Mouse (Mus musculus) adrenal gland, postnatal 10 days (tissue): ENCODE measurements around the gene Itpk1. TPM values are rescaled to one million over a fixed set of nuclear protein-coding genes. Genes with fewer than 3 reads are reported as not detected.

Experiments used
- DNase-seq: peaks from one replicate; pipeline ENCODE4 v3.0.0; 2021; ENCODE audit warnings: mixed read lengths
- total RNA-seq, 2 experiments: library from RNA; stranded (reverse); gene quantifications; 2 replicates each; pipeline ENCODE4 v1.2.3; 2021

Itpk1 gene
- total RNA-seq, 2 experiments from 2014 or later: 98.3 to 99.2 TPM

DNA sequence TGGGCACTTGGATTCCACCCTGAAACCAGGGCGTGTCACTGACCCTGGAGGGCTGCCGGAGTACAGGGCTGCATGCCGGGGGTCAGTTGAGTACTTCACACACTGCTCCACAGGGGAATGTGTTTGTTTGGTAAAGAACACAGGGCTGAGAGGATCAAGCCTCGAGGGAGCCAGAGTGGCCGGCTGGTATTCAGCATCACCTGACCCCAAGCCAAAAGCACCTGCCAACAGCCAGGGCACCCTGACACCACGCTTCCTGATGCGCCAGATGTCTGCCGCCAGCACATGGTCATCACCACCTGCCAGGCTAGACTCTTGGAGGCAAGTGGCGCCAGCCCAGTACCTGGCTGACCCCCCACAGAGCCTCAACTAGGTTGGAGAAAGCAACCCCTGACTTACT is 80.9 kb downstream of the Itpk1 start:
- no peak for DNase-seq

DNA sequence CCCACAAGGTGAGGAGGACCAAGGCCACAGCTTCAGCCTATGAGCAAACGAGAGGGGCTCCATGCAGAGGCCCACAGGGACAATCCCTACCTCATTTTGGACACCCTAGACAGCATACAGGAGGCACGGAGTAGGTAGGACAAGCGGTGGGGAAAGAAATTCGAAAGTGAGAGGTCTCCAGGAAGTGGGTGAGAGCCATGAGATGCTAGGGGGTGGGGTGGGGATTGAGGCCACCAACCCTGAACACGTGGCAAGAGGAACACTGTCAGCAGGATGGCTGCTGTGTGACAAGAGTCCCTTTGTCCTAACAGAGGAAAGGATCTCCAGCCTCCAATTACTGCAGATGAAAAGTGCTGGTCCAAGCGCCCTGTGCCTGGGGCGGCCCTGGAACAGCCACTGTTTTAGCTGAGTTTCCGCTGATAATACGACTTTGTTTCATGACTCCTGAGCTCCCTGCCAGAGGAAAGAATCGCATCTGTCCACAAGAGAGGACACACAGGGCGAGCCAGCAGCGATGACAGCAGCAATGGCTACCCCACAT is 82.4 kb downstream of the Itpk1 start:
- no peak for DNase-seq

DNA sequence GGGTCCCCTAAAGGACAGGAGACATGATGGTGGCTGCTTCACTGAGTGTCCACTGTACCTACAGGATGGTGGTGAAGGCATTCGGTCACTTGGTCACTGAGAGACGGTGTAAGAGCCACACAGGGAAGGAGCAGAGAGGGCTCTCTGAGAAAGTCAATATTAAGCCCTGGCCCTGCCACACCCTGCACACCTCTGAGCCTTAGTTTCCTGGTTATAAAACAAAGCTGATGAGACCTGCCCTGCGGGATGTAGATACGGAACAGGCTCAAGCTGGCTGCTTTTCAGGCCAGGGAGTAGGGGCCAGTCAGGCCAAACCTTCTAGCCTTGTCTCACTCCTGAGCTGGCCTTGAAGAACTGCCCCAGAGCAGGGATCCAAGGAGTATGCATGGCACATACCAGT is 82.9 kb downstream of the Itpk1 start:
- no peak for DNase-seq

DNA sequence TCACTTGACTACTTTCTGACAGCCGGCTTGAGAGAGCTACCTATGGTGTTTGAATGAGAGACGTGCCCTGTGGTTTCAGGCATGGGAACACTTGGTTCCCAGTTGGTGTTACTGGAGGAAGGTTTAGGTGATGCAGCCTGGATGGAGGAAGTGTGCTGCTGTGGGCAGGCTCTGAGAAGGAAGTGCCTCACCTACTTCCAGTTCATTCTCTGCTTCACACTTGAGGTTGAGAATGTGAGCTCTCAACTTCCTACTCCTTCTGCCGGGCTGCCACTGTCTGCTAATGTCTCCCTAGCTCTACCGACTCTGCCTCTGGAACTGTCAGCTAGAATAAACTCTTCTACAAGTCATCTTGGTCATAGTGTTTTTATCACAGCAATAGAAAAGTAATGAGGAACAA is 83.5 kb downstream of the Itpk1 start:
- DNase-seq: no peak

DNA sequence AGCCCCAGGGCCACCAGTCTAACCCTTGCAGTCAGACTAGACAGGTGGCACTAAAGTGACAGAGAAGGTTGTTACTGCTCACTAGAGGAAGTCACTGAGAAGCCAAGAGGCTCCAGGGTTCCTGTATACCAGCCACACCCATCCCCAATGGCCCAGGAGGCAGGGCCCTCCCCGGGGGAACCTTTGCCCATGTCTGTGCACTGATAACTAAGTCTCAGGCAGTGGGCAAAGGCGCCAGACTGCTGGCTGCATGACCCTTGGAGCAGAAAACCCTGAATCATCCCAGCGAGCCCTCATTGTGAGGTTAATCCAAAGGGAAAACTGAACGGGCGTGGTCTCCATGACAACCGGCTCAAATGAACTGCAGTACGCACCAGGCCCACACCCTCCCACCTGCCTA is 84.8 kb downstream of the Itpk1 start:
- no peak for DNase-seq

DNA sequence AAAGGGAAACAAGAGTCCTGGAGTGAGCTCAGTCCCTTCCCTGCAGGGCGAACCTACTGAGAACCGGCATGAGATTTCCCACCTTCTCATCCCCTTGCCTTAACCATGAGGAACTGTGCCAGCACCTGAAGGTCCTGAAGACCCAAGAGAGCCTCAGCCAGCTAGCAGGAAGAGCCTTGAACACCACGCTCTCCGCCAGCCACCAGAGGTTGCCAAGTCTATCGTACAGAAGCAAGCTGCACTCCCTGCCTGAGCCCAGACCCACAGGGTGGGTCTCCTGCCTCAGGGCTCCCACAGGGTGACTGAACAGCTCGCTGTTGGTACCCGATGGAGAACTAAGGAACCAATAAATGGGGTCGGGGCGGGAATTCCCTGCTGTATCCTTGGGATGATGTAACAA is 86.6 kb downstream of the Itpk1 start:
- peak; percentile 61 for DNase-seq

DNA sequence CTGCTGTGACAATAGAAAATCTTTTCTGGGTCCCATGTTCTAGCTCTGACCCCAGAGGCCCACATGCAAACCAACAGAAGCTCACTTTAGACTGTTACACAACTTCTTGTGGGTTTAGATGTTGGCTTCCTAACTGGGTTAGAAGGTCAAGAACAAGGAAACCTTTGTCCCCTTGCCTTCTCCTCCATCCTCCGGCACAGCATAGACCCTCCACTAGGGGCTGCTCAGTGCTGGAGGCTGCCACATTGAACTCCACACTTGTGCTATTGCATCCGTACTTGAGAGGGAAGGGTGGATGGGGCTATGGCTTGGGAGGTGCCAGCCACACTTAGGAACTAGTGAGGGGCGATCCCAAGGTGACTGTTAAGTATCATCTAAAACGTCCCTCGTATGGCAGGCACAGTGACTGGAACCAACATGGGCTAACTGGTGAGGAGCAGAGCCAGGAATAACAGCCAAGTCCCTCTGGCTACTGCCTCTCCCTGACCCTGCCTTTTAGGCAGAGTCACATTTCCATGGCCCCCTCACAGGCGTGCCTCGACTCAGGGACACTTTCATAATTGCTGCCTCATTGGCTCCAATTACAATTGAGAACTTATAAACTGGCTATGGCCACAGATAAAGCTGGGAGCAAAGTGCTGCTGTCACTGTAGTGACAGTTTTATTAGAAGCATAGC is 87.7 kb downstream of the Itpk1 start:
- DNase-seq: peak; percentile 55

DNA sequence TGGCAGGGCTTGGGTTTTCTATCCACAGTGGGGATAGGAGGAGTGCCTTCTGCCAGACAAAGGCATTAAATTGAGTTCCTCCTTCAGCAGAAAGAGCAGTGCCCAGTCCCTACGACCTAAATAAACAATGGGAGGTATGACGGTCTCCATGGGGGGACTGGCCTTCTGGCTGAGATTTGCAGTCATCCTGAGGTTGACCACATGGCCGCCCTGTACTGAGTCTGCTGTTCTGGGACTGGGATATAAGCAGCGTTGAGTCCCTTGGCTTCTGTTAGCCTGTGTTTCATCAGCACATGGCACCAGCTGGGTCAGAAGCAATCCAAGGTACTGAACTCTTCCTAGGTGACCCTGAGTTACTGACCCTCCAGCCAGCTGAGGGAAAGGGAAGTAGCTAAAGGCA is 88.5 kb downstream of the Itpk1 start:
- DNase-seq: peak; percentile 57

DNA sequence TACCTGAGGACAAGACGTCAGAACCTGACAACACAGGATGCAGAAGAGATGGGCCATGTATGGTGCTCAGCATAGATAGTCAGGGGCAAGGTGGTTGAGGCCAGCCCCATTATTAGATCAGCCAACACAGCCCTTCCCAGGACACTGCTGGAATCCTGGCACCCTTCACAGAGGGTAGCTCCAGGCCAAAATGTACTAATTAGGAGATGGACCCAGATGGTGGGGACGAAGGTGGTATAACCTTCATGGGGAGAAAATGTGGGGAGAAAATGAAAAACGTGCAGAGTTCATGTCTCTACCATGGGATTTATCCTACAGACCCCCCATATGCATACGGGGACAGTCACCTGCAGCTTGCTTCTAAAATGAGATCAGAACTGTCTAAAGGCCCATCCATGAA is 91.3 kb downstream of the Itpk1 start:
- DNase-seq: no peak

DNA sequence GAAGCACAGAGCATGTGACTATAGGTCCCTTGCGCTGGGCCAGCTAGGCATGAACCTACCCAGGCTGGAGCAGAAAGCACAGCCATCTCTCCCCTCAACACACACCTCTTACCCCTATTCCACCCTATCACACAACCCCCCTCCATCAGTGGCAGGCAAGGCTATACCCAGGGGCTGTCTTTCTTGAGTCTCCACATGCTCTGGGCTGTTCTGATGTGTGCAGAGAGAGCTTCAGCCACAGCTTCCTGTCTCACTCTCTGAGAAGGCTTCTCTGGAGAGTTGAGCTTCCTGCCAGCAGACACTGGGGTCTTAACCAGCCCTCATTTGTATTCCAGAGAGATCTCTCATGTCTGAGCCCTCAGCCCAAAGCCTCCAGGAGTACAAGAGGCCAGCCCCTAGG is 92.3 kb downstream of the Itpk1 start:
- no peak for DNase-seq

DNA sequence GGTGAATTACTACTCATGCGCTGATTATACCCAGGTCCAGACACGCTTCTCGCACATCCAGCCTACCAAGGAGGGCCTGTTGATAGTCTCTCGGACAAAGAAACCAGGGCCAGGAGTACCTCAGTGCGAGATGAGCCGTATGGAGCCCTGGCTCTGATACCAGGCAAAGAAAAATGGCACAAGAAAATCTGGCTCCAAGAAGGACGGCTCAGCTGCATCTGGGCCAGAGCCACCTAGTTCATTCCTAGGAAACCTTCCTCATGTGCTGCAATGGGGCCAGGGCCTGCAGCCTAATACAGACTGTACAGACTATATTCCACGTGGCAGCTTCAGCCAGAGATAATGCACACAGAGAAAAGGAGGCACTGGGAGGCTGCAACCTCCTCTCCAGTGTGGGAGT is 93.8 kb downstream of the Itpk1 start:
- DNase-seq: no peak

DNA sequence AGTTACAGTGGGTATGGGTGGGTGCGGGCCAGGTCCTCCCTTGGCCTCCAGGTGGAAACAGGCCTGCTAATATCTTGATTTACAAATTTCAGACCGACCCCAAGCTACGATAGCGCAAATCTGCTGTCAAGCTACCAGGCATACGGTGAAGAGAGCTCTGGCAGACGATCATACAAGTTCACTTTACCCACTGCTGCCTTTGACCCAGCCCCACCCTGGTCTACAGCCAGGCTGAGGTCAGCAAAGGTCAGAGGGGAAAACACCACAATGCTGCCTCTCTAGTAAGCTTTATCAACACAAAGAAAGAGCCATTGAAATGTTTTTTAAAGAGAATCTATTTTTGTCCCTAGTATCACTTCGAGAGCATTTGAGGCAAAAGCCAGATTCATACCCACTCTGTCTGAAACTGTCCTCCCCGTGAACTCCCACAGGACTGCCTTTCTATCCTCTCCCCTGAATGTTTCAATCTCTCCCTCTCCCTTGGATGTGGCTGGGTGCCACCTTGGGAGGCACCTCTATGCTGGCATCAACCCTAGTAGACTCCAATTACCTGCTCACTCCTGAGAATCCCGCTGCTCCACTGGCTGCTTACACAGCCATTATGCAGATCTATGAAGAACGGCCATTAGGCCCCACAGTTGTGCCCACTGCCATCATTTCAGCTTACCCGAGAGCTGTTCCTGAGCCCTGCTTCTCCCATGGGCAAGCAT is 96.8 kb downstream of the Itpk1 start:
- peak; percentile 42 for DNase-seq

DNA sequence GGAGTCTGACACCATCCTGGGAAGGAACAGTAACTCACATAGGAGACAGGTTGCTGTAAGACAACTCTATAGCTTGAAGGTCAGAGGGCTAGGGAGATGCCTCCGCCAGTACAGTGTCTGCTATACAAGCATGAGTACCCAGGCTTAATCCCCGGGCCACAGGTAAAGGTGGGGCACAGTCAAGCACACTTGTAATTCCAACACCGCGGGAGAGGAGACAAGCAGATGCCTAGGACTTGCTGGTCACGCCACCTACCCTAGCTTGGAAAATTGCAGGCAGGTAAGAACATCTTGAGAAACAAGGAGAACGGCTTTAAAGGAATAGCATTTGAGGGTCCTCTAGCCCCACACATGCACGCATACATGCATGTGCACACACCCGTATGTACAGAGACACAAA is 97.7 kb downstream of the Itpk1 start:
- DNase-seq: no peak

DNA sequence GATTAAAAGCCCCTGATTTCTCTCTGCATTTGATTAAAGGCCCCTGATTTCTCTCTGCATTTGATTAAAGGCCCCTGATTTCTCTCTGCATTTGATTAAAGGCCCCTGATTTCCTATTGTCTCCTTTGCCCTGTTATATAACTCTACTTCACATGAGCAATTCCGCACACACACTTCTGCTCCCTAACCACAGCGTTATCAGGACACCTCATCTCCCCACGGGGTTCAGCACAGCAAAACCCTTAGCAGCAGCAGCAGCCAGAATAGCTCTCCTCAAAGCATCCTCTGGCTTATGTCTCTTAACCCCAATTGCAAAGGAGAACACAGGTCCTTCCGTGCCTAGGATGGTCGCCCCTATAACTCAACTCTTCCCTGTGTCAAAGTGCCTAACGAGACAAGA is 99.1 kb downstream of the Itpk1 start:
- DNase-seq: no peak

DNA sequence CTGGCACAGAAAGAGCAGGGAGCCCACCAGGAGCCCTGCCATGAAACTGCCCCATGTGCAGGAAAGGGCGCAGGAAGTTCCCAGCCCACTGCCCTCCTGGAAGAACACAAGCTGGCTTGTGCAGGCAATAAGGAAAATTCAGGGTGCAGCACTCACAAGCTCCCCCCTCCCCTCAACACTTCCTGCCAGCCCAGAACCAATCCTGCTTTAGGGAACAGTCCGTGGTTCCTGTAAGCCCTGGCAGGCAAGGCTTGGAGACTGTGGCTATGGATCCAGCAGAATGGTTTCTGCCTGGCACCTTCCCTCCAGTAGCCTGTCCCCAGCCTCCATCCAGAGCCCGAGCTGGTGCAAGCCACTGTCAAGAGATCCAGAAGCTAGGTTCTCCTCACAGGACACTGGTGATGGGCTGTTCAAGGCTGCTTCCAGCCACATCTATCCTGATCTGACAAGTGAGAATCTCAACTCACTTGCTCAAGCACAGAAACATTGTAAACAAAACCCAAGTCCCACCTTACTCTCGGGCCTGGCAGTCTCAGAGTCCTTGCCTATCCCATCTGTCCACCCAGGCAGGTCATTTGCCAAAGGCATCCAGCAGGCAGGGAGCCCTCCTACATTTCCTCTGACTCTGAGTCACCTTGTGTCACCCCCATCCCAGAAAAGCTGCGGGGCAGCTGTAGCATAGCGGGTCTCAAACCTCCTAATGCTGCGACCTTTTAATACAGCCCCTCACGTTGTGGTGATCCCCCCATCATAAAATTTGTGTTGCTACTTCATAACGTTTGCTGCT is 102.3 kb downstream of the Itpk1 start:
- no peak for DNase-seq

DNA sequence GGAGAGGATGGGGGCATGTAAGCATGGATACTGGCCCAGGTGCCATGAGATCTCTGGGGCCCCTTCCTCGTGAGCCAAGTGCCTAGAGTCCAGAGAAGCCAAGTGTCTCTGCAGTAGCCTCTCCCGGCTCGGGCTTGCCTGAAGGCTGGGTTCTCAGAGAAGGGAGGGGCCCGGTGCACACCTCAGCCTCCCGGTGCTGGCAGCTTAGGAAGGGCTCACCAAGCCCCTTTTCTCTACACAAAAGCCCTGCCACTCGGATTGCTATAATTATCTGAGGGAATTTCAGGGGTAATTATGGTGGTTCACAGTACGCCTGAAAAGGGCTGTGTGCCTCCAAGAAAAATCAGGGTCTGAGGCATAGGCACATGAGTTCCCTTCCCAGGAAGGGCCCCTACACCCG is 102.9 kb downstream of the Itpk1 start:
- no peak for DNase-seq

DNA sequence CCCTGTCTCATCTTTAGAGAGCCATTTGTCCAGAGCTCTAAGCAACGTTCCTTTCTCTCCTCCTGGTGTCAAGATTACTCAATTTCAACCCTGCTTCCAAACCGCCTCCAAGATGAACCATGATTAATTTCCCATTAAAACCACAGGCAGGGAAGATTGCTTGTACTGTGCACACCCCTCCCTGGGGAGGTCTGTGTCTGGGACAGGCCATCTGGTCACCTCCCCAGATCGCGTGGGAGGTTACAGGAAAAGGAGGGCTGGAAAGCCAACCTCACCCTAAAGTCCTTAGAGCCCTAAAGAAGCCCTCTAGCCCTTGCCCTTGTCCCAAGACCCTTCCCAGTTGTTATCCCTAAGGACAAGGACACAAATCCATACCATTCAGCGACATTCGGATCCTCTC is 104.4 kb downstream of the Itpk1 start:
- no peak for DNase-seq

DNA sequence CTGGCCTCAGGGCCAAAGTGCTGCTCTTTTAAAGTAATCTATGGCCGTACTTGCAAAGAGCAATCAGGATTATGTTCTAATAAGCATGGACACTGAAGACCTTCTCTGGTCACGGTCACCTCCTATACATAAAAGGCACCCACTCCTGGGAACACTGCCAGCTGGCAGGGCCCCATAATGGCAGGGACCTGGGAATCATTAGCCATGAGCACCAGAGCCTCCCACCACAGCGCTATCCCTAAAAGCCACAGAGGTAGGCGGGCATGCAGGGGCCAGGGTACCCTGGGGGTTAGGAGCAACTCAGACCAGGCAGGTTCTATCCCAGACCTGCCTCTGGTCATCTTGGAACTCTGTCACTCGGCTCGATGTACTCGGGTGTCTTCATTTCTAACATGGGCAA is 104.9 kb downstream of the Itpk1 start:
- peak; percentile 45 for DNase-seq

DNA sequence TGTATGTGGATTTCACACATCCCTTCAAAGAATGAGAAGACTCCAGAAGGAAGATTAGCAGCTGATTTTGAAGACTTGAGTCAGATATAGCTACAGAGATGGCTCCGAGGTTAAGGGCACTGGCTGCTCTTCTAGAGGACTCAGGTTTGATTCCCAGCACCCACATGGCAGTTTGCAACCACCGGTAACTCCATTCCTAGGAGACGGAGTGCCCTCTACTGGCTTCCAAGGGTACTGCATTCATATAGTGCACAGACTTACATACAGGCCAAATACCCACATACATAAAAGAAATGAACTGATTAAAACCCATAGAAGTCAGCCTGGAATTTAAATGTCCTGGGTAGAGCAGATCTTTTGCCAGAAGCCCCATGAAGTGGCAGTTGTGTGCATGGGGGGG is 106.2 kb downstream of the Itpk1 start:
- no peak for DNase-seq

DNA sequence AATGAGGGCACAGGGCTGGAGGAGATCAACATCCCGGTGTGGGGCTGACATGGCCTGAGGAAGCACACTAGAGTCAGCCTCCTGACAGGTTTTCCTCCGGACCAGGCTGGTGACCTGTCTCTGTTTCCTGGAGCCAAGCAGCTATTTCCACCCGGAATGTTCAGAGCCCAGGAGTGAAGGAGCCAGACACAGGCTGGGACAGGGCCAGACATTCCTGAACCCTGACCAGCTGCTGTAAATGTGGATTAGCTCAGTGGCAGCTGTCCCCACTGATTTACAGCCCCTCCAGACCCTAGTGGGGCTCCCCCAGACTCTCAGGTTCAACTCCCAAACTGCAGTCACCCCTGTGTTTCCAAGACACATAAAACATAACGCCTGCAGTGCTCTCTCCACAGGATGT is 107.3 kb downstream of the Itpk1 start:
- DNase-seq: peak; percentile 39

DNA sequence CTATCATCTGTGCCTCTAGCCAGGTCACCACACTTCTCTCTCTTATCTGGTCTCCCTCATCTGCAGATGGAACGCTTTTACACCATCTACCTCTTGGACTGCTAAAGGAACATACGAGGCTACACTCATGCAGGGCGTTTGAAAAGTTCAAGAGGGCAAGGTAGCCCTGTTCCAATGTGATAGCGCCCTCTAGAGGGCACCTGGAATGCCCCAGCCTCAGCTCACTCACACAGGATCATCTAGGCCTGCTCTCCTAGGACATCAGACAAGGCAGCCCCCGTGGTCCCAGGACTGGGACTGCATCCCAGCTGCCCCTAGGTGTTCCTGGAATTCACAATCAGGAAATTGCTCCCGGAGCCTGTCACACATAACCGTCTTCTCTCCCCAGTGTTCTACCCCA is 108.3 kb downstream of the Itpk1 start:
- no peak for DNase-seq

DNA sequence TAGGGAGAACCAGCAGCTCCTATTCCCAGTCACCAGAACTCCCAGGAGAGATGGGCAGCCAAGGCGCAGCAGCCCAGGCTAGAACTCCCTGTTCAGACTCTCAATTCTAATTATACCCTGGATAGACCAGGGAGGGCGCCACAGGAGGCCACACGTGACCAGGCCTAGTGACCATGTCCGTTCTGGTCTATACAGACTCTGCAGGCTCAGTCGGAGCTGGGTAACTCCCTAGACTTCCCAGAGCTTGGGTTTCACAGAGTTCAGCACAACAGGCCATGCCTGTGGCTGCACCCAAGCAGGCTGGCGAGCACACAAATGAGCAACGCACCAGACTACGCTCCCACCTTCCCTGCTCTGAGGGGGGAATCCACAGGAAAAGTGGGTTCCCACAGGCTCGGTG is 110.1 kb downstream of the Itpk1 start:
- no peak for DNase-seq

DNA sequence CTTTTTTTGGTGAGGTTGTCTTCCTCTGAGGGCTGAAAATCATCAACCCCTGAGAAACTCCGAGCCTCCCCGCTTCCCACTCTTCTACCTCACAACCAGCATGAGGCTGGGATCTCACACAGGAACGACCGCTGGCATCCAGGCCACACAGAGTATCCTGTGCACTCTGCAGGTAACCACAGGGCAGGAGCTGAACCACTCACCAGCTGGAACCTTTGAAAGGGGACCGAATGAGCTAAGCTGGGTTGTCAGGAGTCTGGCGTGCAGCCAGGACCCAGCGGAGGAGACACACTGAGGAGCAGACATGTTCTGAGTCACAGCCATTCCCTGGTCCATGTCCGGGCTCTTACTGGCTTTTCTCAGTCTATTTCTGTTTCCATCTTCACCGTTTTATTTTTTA is 111.0 kb downstream of the Itpk1 start:
- DNase-seq: peak; percentile 74
